Mouse (Mus musculus) limb, embryonic 14.5 days (tissue): ENCODE results near the gene Lao1. TPM values are rescaled to one million over a fixed set of nuclear protein-coding genes. Genes with fewer than 3 reads are reported as not detected.
"Not testable (repeated sequence)": the region's sequence is repeated elsewhere in the genome, so short reads cannot be mapped to it uniquely, and the experiment has no call there.

Experiments
- ATAC-seq: fragments of 200-750 bp; cut with Nextera tagmentation; 2 replicates; pipeline ENCODE4 v1.8.0; 2017; ENCODE audit warnings: low read depth, moderate number of reproducible peaks, moderate TSS enrichment; ENCODE audit not compliant: low FRiP score
- DNase-seq: peaks from one replicate; pipeline ENCODE4 v3.0.0-alpha.2; 2015; ENCODE audit warnings: low spot score
- H3K27ac ChIP-seq: fragments of 300-500 bp; sonication (generic); replicated peaks from 2 replicates; pipeline ENCODE4 v1.5.1; 2014; ENCODE audit warnings: low read depth, mild to moderate bottlenecking, low read length, moderate library complexity, mixed read lengths
- H3K27me3 ChIP-seq: fragments of 300-500 bp; sonication (generic); 2 replicates; pipeline ENCODE4 v1.6.1; 2014; ENCODE audit warnings: low read length, mixed read lengths; ENCODE audit not compliant: control insufficient read depth, insufficient read depth
- H3K36me3 ChIP-seq: fragments of 300-500 bp; sonication (generic); 2 replicates; pipeline ENCODE4 v1.6.1; 2014; ENCODE audit warnings: mild to moderate bottlenecking, low read length, moderate library complexity, mixed read lengths; ENCODE audit not compliant: control insufficient read depth, insufficient read depth
- H3K4me1 ChIP-seq: fragments of 300-500 bp; sonication (generic); 2 replicates; pipeline ENCODE4 v1.6.1; 2014; ENCODE audit warnings: antibody characterized with exemption, low read length, mixed read lengths; ENCODE audit not compliant: control insufficient read depth, insufficient read depth
- H3K4me2 ChIP-seq: fragments of 300-500 bp; sonication (generic); replicated peaks from 2 replicates; pipeline ENCODE4 v1.6.1; 2014; ENCODE audit warnings: low read depth, mild to moderate bottlenecking, low read length, moderate library complexity; ENCODE audit not compliant: severe bottlenecking
- H3K4me3 ChIP-seq: fragments of 300-500 bp; sonication (generic); replicated peaks from 2 replicates; pipeline ENCODE4 v1.5.1; 2014; ENCODE audit warnings: low read length
- H3K9ac ChIP-seq: fragments of 300-500 bp; sonication (generic); 2 replicates; pipeline ENCODE4 v1.6.1; 2014; ENCODE audit warnings: mild to moderate bottlenecking, low read depth, low read length, moderate library complexity; ENCODE audit not compliant: severe bottlenecking
- H3K9me3 ChIP-seq: fragments of 300-500 bp; sonication (generic); 2 replicates; pipeline ENCODE4 v1.6.1; 2016; ENCODE audit warnings: low read length; ENCODE audit not compliant: control insufficient read depth
- POLR2A ChIP-seq: fragments of 200-500 bp; IDR thresholded peaks from 2 replicates; pipeline ENCODE4 v1.8.0; 2012; ENCODE audit warnings: inconsistent platforms, mild to moderate bottlenecking, moderate library complexity, borderline replicate concordance; ENCODE audit not compliant: insufficient read depth, insufficient read length; ENCODE audit errors: extremely low read depth
- WGBS: fragments of 180-500 bp; shearing (Covaris S2); extraction: QIAGEN DNeasy Blood & Tissue Kit; methylation state at CpG from one replicate; pipeline ENCODE4 v1.1.7; 2014; 5-methylcytosine and 5-hydroxymethylcytosine counted together
- polyA plus RNA-seq, 2 experiments: library from polyadenylated mRNA; depleted of rRNA in 1 of 2; stranded (reverse) in 1 of 2; unstranded in 1 of 2; fragments of >200 nt; fragmentation: Nextera tagmentation in 1 of 2; extraction: Ambion mirVana in 1 of 2; gene quantifications; 2 replicates each; pipeline versions ENCODE4 v1.2.1 to v1.2.3; 2012 to 2014

Gene Lao1
- polyA plus RNA-seq (2012; rRNA removed) (not detected in 2 replicates), polyA plus RNA-seq (2014; fragmentation: Nextera tagmentation; extraction: Ambion mirVana) (not detected in 2 replicates)

DNA sequence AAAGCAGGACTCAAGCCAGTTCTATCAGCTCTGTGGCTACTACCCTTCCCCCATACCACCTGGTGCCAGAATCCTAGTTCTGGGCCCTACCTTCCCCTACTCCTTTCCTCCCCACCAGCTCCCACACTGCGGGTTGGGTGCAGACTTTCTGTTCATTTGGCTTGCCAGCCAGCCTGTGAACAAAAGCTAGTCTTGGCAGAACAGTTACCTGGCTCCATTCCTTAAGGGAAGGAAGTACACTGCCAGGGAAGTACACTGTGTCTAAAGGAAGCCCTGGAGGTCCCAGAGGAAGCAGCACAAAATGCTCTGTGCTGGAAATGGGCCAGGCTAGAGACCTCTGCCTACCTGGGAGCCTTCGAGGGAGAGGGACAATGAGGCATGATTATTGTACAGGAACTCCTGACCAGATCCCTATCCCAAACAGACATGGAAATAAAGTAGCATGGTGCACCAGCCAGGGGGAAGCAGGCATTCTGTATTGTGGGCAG is at the start of gene Lao1:
Gene Lao1, plus strand, starts transcription at position 438 of the 488 bp plus-strand sequence.
- H3K27me3 ChIP-seq, result no peaks in the 10 kb centered on the region
- DNase-seq (no peak), ATAC-seq (no peak)
- H3K36me3 ChIP-seq, result no peaks in the 10 kb centered on the region
- no peak within 1 kb of the TSS for H3K9ac ChIP-seq
- H3K27ac ChIP-seq, result no peak within 1 kb of the TSS
- H3K4me1 ChIP-seq, result no peaks in the 10 kb centered on the region
- WGBS, result 62% methylated on average over 2 of the region's 2 CpGs
- no peak within 1 kb of the TSS for H3K4me2 ChIP-seq
- no peaks in the 10 kb centered on the region for H3K9me3 ChIP-seq
- no peak within 1 kb of the TSS for H3K4me3 ChIP-seq
- TF ChIP-seq POLR2A, result no peak

DNA sequence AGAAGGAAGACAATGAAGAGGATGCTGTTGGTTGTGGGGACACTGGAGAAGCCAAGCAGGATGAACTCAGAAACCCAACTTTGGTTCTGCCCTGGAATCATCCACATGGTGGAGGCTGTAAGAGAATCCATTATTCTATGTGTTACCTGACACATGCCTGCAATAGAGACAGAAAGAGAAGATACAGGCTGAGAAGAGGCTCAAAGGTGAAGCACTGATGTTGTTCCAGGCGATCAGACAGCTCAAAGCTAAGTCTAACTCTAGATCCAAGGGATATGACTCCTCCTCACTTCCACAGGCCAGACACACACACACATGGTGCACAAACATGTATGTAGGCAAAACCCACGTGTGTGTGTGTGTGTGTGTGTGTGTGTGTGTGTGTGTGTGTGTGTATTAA is 44.0 kb upstream of the Lao1 start, which contains the start of gene Olfr1329:
Gene Olfr1329, minus strand, starts transcription at position 101 of the 400 bp plus-strand sequence.
- not testable (repeated sequence) for H3K36me3 ChIP-seq

DNA sequence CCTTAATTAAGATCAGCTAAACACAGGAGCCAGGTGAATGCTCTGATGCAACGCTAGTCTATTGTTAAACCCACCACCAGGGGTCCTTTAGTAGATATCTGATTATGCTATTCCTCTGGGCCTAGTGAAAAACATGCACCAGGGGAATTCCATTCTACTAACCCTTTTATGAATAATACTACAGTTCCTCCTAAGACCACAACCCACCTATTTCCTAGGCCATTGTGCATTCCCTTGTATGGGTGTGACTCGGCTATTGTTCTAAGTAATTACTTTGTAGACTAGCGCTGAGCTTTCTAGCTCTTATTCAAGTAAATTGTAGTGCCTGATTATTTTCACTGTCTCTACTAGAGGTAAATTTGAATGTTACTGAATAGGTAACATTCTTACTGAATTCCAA is 30.1 kb upstream of the Lao1 start:
- WGBS, result 85% methylated on average over 3 of the region's 3 CpGs
- H3K4me2 ChIP-seq, H3K9me3 ChIP-seq, H3K9ac ChIP-seq, ATAC-seq, H3K4me1 ChIP-seq, DNase-seq, H3K27me3 ChIP-seq, H3K4me3 ChIP-seq, H3K36me3 ChIP-seq, H3K27ac ChIP-seq: not testable (repeated sequence)

More for the DNA sequence above, 44.0 kb upstream of the Lao1 start, which contains the start of gene Olfr1329:
- H3K27ac ChIP-seq, H3K4me1 ChIP-seq, H3K9me3 ChIP-seq, H3K9ac ChIP-seq, H3K27me3 ChIP-seq, ATAC-seq, H3K4me3 ChIP-seq, H3K4me2 ChIP-seq, DNase-seq: not testable (repeated sequence)
- 51% methylated on average over 2 of the region's 2 CpGs for WGBS

DNA sequence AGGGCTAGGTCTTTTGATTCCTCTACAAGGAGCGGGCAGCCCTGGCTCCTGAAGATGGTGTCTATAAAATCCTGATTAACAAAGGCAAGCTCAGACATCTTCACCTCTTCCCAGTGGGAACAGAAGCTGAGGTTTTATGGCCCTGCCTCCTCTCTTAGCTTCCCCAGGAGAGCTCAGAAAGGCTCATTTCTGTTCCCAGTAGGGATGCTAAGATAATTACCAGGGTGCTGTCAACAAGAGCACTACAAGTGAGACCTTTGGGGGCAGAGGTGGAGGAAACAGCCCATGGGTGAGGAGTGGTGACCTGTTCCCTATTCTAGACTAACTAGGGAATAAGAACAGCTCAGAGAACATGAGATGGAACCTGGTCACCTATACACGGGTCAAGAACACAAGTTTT is 22.9 kb upstream of the Lao1 start, which contains the start of gene Olfr1328:
Gene Olfr1328, minus strand, starts transcription at position 101 of the 400 bp plus-strand sequence.
- WGBS, result 74% methylated on average over 2 of the region's 2 CpGs
- Histone ChIP-seq H3K4me3 (no peak within 1 kb of the TSS), H3K9ac (no peak within 1 kb of the TSS), H3K27ac (no peak within 1 kb of the TSS), H3K4me1 (no peaks in the 10 kb centered on the region), H3K4me2 (no peak within 1 kb of the TSS), H3K36me3 (no peaks in the 10 kb centered on the region), H3K27me3 (no peaks in the 10 kb centered on the region), H3K9me3 (no peaks in the 10 kb centered on the region)
- DNase-seq (no peak), ATAC-seq (no peak)
- TF ChIP-seq POLR2A, result no peak

DNA sequence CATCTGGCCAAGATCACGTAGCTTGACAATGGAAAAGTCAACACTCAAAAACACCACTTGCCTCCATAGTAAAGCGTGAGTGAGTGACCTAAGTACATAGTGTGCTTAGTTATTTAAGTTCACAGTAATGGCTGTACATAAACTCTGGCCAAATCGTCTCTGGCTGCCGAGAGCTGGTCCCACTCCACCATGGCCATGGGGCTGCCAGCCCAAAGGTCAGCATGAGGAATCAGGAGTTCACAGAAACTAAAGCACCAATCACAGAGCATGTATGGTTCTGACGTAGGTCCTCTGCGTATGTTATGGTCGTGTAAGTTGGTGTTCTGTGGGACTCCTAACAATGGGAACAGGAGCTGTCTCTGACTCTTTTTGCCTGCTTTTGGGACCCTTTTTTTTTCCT is 2.6 kb upstream of the Lao1 start:
- no peaks in the 10 kb centered on the region for H3K4me1 ChIP-seq
- DNase-seq, result no peak
- no peak for TF ChIP-seq POLR2A
- H3K27ac ChIP-seq, result no peak overlapping the region
- H3K4me2 ChIP-seq, result no peak overlapping the region
- WGBS, result 86% methylated on average over 7 of the region's 7 CpGs
- H3K9me3 ChIP-seq, result no peaks in the 10 kb centered on the region
- H3K4me3 ChIP-seq, result no peak overlapping the region
- no peaks in the 10 kb centered on the region for H3K36me3 ChIP-seq
- no peak for ATAC-seq
- no peaks in the 10 kb centered on the region for H3K27me3 ChIP-seq
- no peak overlapping the region for H3K9ac ChIP-seq

DNA sequence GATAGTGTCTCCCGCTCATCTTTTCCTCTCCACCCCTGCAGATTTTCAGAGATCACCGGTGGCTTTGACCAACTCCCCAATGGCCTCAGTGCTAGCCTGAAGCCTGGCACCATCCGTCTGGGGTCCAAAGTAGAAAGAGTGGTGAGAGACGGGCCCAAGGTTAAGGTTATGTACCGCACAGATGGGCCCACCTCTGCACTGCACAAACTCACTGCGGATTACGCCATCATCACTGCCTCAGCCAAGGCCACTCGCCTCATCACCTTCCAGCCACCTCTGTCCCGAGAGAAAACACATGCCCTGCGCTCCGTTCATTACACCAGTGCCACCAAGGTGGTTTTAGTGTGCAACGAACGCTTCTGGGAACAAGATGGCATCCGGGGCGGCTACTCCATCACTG is 6.3 kb downstream of the Lao1 start:
- Histone ChIP-seq H3K9me3 (no peaks in the 10 kb centered on the region), H3K4me1 (no peaks in the 10 kb centered on the region), H3K9ac (no peak overlapping the region), H3K36me3 (no peaks in the 10 kb centered on the region), H3K4me3 (no peak overlapping the region), H3K27ac (no peak overlapping the region), H3K27me3 (no peaks in the 10 kb centered on the region), H3K4me2 (no peak overlapping the region)
- TF ChIP-seq POLR2A, result no peak
- DNase-seq, result no peak
- WGBS, result 93% methylated on average over 15 of the region's 15 CpGs
- no peak for ATAC-seq
